Mouse (Mus musculus) stomach, adult 2 months (tissue): ENCODE data around the gene Srpr. TPM values are rescaled to one million over a fixed set of nuclear protein-coding genes. Genes with fewer than 3 reads are reported as not detected.

Experiments used
- polyA plus RNA-seq: library from polyadenylated mRNA; depleted of rRNA; stranded (reverse); fragments of >200 nt; gene quantifications from 2 replicates; pipeline ENCODE4 v1.2.3, GENCODE M21; 2012; rRNA removed

Srpr gene
- 17.3 and 18.4 TPM in 2 replicates for polyA plus RNA-seq

GRCm38 (mm10) chr9:35199772-35200471 lies at the start of gene Srpr, which contains the start of gene Tirap:
TSS of gene Srpr (plus strand) at chr9:35200175.
TSS of gene Tirap (minus strand) at chr9:35200291.

GRCm38 (mm10) chr9:35175251-35176123 lies 24.5 kb upstream of the Srpr start, which contains the start of gene Dcps:
TSS of gene Dcps (minus strand) at chr9:35176061.

GRCm38 (mm10) chr9:35210542-35211474 lies 10.8 kb downstream of the Srpr start, which contains the start of gene Foxred1:
TSS of gene Foxred1 (minus strand) at chr9:35211055.

GRCm38 (mm10) chr9:35267146-35267975 lies 67.4 kb downstream of the Srpr start, which contains the start of the genes Fam118b and Rpusd4:
TSS of gene Fam118b (minus strand) at chr9:35267805.
TSS of gene Rpusd4 (plus strand) at chr9:35267865.

Other genes starting within 250 kb of the Srpr start
- gene St3gal4, start 80.9 kb upstream of the Srpr start, polyA plus RNA-seq = 3.9 and 14.4 TPM in 2 replicates
- gene Dcps, start 24.1 kb upstream of the Srpr start, polyA plus RNA-seq = 10.3 and 14.7 TPM in 2 replicates
- gene Tirap, start 116 bp downstream of the Srpr start, polyA plus RNA-seq = 10.5 and 12.8 TPM in 2 replicates
- gene Foxred1, start 10.9 kb downstream of the Srpr start, polyA plus RNA-seq = 6.0 and 6.2 TPM in 2 replicates
- gene Fam118b, start 67.6 kb downstream of the Srpr start, polyA plus RNA-seq = 4.5 and 5.7 TPM in 2 replicates
- 3.5 and 3.7 TPM in 2 replicates for gene Rpusd4, start 67.7 kb downstream of the Srpr start, polyA plus RNA-seq
- 1.2 and 1.8 TPM in 2 replicates for gene Cdon, start 221.0 kb downstream of the Srpr start, polyA plus RNA-seq